Comparison of ENCODE assay signal across 25 mouse cellular contexts in the genomic region with DNA sequence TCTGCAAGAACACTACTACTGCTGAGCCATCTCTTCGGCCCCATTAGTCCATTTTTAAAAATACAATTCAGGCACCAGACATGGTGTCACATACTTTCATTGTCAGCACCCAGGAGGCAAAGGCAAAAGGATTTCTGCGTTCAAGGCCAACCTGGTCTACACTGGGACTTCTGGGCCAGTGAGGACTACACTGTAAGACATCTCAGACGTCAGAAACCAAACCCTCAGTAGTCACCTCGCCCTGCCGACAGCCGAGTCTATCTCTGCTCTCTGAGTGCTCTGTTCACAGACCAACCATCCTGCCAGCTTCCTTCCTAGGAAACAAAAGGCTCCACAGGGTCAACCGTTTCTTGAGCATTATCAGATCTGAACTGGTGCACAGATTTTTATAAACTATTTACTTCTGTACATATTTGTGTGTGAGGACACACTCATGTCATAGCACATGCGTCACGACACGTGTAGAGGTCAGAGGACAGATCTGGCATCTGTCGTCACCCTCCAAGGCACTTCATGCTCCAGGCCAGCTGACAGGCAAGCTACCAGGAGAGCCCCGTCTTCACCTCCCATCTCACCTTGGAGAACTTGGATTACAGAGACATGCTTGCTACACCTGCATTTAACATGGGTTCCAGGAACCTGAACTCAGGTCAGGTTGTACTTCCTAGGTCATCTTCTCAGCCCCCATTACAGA. TPM values are rescaled to one million over a fixed set of nuclear protein-coding genes. Genes with fewer than 3 reads are reported as not detected.
DNase-seq lines count a peak whose midpoint lies in the region; ATAC-seq lines count a peak whose summit lies in the region.
"Had no signal": no experiment of that assay in that cellular context is flagged by ENCODE, and none has a peak within 500 bp of the region (broad histone marks: within the 10 kb centered on the region; RNA-seq: fewer than 3 reads in every experiment).

No protein-coding gene starts in this region.

- WGBS in heart, embryonic 10.5 days = 58% methylated on average over 12 of the region's 12 CpGs
- 48% methylated on average over 12 of the region's 12 CpGs for WGBS in heart, embryonic 13.5 days
- 49% methylated on average over 12 of the region's 12 CpGs for WGBS in heart, embryonic 16.5 days

- H3K36me3 ChIP-seq in heart, embryonic 10.5 days = peaks cover 66% of the 10 kb centered on the region
- peaks cover 74% of the 10 kb centered on the region for H3K36me3 ChIP-seq in heart, embryonic 13.5 days
- peaks cover 30% of the 10 kb centered on the region for H3K36me3 ChIP-seq in heart, embryonic 16.5 days (ENCODE audit: control insufficient read depth, insufficient read depth)

- no peaks in the 10 kb centered on the region for H3K9me3 ChIP-seq in heart, embryonic 10.5 days
- no peaks in the 10 kb centered on the region for H3K9me3 ChIP-seq in heart, embryonic 13.5 days
- H3K9me3 ChIP-seq in heart, embryonic 16.5 days (replicated peaks; ENCODE audit: control insufficient read depth, low read length) = no peaks in the 10 kb centered on the region
- H3K9me3 ChIP-seq: forebrain, embryonic 10.5 days; forebrain, embryonic 13.5 days; G1E; intestine, embryonic 15.5 days; kidney, embryonic 15.5 days had no signal

- no peak overlapping the region for H3K4me2 ChIP-seq in heart, embryonic 13.5 days
- no peak overlapping the region for H3K4me2 ChIP-seq in heart, embryonic 16.5 days (ENCODE audit: low read depth, low read length)
- H3K4me2 ChIP-seq: forebrain, embryonic 13.5 days; hindbrain, embryonic 14.5 days; intestine, embryonic 15.5 days; kidney, embryonic 15.5 days had no signal

- H3K27ac ChIP-seq in heart, embryonic 10.5 days = peak overlapping the region; percentile 29; the same call in 1 of the 2 replicates
- H3K27ac ChIP-seq in heart, embryonic 13.5 days (replicated peaks) = peak overlapping the region; percentile 8; the same call in 1 of the 2 replicates
- H3K27ac ChIP-seq in heart, embryonic 16.5 days (ENCODE audit: low read length) = peak overlapping the region; percentile 21; the same call in 1 of the 2 replicates
- H3K27ac ChIP-seq: forebrain, embryonic 10.5 days; forebrain, embryonic 13.5 days; hindbrain, embryonic 14.5 days; intestine, embryonic 15.5 days; kidney, embryonic 15.5 days had no signal

- H3K4me1 ChIP-seq in heart, embryonic 10.5 days = peaks cover 13% of the 10 kb centered on the region
- peaks cover 19% of the 10 kb centered on the region for H3K4me1 ChIP-seq in heart, embryonic 13.5 days
- peaks cover 13% of the 10 kb centered on the region for H3K4me1 ChIP-seq in heart, embryonic 16.5 days (ENCODE audit: control insufficient read depth, insufficient read depth, low read length)
- H3K4me1 ChIP-seq: forebrain, embryonic 10.5 days; forebrain, embryonic 13.5 days had no signal

- ATAC-seq in heart, embryonic 13.5 days (ENCODE audit: extremely low read depth, insufficient number of reproducible peaks, low FRiP score, low TSS enrichment) = no peak
- no peak for ATAC-seq in heart, embryonic 16.5 days (replicated peaks; ENCODE audit: extremely low read depth, insufficient read depth, low FRiP score)
- ATAC-seq: forebrain, embryonic 13.5 days; forebrain, embryonic 16.5 days; intestine, embryonic 15.5 days; Patski had no signal

- intact Hi-C loops in heart, postnatal 10 days (cut with DNase I) = no loop called here
- intact Hi-C loops in heart, postnatal 25 days (cut with DNase I) = no loop called here

- H3K4me3 ChIP-seq in heart, embryonic 10.5 days = no peak overlapping the region
- no peak overlapping the region for H3K4me3 ChIP-seq in heart, embryonic 13.5 days
- no peak overlapping the region for H3K4me3 ChIP-seq in heart, embryonic 16.5 days (ENCODE audit: low read length)
- H3K4me3 ChIP-seq: forebrain, embryonic 10.5 days; forebrain, embryonic 13.5 days; intestine, embryonic 15.5 days; kidney, embryonic 15.5 days had no signal

- H3K27me3 ChIP-seq in heart, embryonic 10.5 days (ENCODE audit: insufficient read depth, poor library complexity, severe bottlenecking) = no peaks in the 10 kb centered on the region
- no peaks in the 10 kb centered on the region for H3K27me3 ChIP-seq in heart, embryonic 13.5 days (replicated peaks)
- H3K27me3 ChIP-seq in heart, embryonic 16.5 days (ENCODE audit: control insufficient read depth, insufficient read depth, low read length) = no peaks in the 10 kb centered on the region
- H3K27me3 ChIP-seq: CH12.LX; forebrain, embryonic 13.5 days; intestine, embryonic 15.5 days; kidney, embryonic 15.5 days; Patski had no signal

- no peak overlapping the region for H3K9ac ChIP-seq in heart, embryonic 13.5 days
- H3K9ac ChIP-seq in heart, embryonic 16.5 days (ENCODE audit: low read length) = no peak overlapping the region
- H3K9ac ChIP-seq: forebrain, embryonic 13.5 days; hindbrain, embryonic 14.5 days; intestine, embryonic 15.5 days; kidney, embryonic 15.5 days had no signal

- DNase-seq in heart, embryonic 10.5 days (ENCODE audit: low spot score) = peak; percentile 76
- DNase-seq in heart, adult 8-10 months (ENCODE audit: low spot score) = no peak
- DNase-seq in heart, postnatal 10 days = no peak
- DNase-seq in heart, postnatal 25 days (ENCODE audit: low spot score) = no peak
- DNase-seq: adrenal gland, postnatal 10 days; adrenal gland, postnatal 36 days; B cell, adult 2 months; cerebellum, adult 18-20 months; cerebellum, adult 9-10 months; cerebellum, postnatal 14 days; gastrocnemius, postnatal 10 days; gastrocnemius, postnatal 36 days; kidney, adult 11 months; kidney, adult 8-10 months had no signal

RNA-seq across cellular contexts. Expression of a gene that starts 11.6 kb away (rescaled TPM):
- polyA plus RNA-seq in heart, embryonic 10.5 days (2016; fragmentation: Nextera tagmentation; extraction: Ambion mirVana) = 12.2 and 12.9 TPM in 2 replicates
- total RNA-seq in heart, adult 8-10 months (2022) = 10 to 100 TPM; 15.1 to 18.8 (median 16.8) TPM
- 7.5 and 8.8 TPM in 2 replicates for polyA plus RNA-seq in heart, embryonic 13.5 days (2015; fragmentation: Nextera tagmentation; extraction: Ambion mirVana)
- total RNA-seq in heart, postnatal 10 days (2021) = 10 to 100 TPM; 25.7 to 26.6 TPM
- polyA plus RNA-seq in heart, embryonic 16.5 days (2015; fragmentation: Nextera tagmentation; extraction: Ambion mirVana) = 8.0 and 9.4 TPM in 2 replicates
- 10 to 100 TPM; 18.1 to 21.0 TPM for total RNA-seq in heart, postnatal 25 days (2021)
